Mouse (Mus musculus): Measurements from ENCODE around the gene Cpeb4. TPM values are rescaled to one million over a fixed set of nuclear protein-coding genes. Genes with fewer than 3 reads are reported as not detected.

Cpeb4 gene
- total RNA-seq (2015; ENCODE audit: low replicate concordance): 413 and 439 TPM in 2 replicates
- total RNA-seq (2017; ENCODE audit: low replicate concordance): 229 and 303 TPM in 2 replicates

DNA sequence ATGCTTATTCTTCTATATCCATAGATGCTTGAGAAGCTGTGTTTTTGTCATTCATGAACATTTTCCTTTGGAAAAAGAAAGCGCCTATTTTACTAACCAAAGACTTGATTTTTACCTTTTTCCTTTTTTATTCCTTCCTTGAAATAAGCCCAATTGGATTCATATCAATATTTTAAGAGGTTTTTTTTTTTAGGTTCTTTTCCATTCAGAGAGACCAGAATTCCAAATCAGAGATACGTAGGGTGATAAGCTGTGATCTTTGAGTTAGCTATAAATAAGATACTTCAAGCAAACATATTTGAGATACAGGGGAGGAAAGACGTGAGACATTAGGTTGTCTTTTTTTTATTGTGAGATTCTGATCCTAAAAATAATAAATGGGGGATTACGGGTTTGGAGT lies at the start of gene Cpeb4:
Cpeb4 (plus strand) TSS at position 301 of the 400 bp plus-strand sequence.
- no peak for ATAC-seq (replicated peaks; ENCODE audit: low FRiP score, poor library complexity, severe bottlenecking)

DNA sequence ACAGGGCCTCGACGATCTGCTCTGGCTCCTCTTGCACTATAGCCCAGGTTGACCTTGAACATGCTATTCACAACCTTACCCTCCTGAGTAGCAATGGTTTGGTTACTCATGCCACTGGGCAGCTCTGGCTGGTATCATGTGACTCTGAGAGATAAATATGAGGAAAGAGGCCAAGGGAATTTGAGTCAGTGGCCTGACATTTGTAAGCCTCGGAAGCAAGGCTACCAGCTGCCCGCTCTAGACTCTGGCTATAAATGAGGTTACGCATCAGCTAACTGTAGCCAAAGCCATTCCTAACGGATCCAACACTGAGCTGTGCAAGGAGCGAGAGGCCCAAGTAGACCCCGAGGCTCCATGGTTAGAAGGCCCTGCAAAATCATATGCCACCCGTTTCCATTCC lies 49.5 kb upstream of the Cpeb4 start:
- ATAC-seq (replicated peaks; ENCODE audit: low FRiP score, poor library complexity, severe bottlenecking): no peak

DNA sequence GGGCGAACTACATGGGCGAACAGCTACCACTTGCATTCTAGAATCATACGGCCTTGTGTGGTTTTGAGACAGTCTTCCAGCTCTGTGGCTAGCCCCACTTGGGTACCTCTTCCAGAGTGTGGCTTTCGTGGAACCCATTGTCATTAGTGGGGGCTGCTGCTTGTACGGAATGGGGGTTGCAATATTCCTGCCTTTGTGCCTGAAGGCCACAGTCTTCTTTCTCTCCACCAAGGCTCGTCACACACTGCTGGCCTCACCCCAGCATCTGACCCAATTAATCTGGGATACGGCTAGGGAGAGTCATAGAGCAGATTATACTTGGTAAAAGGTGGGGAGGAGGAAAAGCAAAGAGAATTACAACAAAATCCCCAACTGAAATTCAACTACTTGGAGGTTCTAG lies 48.5 kb upstream of the Cpeb4 start:
- ATAC-seq (replicated peaks; ENCODE audit: low FRiP score, poor library complexity, severe bottlenecking): no peak

DNA sequence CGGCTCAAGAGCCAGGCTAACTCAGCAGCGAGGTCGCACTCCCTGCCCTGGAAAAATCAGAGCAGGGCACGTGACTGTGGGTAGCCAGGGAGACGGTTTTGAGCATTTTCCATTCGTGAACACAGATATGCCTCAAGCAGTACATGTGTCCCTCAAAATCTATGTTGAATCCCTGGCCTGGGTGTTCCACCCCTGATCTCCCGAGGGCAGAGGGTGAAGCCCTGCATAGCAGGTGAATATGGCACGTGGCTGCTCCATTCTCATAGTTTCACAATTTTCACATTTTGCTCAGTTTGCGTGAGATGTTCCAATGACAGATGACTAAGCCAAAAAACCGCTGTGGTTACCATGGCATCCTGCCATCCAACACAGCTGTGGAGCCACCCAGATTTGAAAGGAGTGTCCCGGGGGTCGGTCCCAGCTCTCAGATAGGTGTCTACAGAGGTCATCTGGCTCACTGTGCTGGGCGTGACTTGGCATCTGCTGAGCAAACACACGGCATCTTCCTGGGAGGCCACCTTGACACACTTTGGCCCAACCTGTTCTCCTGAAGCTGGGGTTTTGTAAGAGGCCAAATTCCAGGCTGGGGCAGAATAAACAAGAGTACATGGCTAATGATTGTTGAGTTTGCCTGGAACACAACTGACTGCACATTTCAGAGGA lies 47.4 kb upstream of the Cpeb4 start:
- ATAC-seq (replicated peaks; ENCODE audit: low FRiP score, poor library complexity, severe bottlenecking): peak; percentile 90

DNA sequence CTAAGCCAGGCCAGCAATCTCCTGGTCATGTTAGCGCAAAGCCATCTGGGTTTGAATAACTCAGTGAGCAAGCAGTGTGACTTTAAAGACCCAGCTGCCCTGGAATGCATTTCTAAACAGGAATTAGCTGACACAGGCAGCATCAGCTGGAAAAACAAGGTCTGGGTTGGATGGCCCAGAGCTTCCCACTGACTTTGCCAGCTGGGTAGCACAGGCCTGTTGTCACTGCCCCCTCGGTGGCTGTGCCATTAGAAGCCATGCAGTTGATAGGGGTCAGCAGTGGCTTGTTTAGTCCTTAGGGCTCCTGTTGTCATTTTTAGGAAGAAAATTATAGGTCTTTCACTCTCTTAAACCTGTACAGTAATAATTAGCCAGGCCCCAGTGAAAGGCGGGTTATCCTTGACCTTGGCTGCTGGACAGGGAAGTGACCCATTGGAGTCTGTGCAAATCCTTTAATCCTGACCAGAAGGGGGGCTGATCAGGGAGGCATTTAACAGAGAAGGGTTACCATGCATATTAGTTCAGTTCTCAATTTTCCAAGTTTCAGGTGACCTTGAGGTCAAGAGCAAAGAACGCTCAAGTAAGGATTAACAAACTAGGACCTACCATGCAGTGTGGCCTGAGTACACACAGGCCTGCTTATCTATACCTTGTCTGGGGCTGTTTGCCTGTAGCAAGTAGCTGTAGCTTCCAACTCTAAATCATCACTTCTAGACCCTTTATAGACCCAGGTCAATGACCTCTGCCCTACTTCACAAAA lies 43.8 kb upstream of the Cpeb4 start:
- no peak for ATAC-seq (replicated peaks; ENCODE audit: low FRiP score, poor library complexity, severe bottlenecking)

DNA sequence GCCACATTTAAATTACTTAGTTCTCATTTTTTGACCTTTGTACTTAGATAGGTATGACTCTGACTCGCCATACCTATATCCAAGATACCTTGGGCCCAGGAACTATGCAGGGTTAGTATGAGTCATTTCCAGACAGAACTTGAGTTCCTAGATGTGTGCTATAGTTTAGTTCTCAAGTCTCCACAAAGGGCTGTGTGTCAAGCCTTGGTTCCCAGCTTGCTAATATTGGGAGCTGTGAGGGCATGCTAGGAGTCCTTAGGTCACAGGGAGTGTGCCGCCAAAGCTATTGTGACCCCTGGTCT lies 43.3 kb upstream of the Cpeb4 start:
- ATAC-seq (replicated peaks; ENCODE audit: low FRiP score, poor library complexity, severe bottlenecking): no peak

DNA sequence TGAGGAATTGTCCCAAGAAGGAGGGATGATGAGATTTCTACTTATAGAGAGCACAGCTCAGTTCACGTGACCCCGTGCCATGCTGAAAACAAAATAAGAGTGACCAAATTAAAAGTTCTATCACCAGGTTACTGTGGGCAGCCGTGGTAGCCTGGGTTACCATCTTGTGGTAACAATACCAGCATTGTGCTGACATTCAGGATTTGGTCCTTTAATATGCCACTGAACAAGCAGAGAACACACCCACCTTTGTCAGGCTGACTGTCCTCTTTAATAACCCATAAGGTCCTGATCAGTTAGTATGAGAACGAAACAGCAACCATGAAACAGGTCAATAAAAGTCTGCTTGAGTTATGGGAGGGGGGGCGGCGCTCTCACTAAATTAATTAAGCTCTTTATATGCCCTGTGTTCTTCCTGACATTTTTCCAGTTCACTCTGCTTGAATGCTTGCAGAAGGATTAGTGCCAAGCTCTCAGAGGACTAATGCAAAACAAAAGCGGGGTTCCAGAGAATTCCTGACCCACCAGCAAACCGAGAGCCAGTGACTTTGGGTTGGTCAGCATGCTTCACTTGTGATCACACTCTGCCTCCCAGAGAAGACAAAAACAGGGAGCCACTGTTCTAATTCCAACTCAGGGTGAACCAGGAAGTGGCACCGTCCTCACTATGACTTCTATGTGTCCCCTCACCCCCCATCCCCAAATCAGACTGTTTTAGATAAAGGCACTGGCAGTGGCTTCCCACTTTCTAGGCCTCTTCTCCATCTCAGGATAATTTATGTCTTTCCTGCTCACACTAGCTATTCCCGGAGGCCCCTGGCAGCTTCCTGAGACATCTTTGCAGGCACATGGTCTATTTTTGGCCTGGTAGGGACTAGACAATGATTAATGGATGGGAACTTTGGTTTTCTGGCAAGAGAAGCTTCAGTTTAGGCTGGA lies 41.5 kb upstream of the Cpeb4 start:
- no peak for ATAC-seq (replicated peaks; ENCODE audit: low FRiP score, poor library complexity, severe bottlenecking)

DNA sequence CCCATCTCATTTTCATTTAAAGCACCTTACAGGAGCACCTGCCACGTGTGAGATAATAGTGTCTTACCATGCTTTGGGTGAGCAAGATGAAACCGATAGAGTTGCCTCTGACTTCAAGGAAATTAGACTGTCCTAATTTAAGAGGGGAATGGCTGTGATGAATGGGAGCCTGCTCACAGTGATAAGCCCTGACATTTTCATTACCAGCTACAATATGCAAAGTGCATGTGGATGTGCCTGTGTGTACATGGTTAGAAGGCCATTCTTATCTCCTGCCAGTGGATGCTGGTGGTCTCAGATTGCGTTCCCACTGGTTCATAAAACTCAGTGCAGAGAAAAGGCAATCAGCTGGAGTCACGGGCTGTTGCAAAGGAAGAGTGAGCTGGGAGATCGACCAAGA lies 40.6 kb upstream of the Cpeb4 start:
- peak; percentile 72 for ATAC-seq (replicated peaks; ENCODE audit: low FRiP score, poor library complexity, severe bottlenecking)

DNA sequence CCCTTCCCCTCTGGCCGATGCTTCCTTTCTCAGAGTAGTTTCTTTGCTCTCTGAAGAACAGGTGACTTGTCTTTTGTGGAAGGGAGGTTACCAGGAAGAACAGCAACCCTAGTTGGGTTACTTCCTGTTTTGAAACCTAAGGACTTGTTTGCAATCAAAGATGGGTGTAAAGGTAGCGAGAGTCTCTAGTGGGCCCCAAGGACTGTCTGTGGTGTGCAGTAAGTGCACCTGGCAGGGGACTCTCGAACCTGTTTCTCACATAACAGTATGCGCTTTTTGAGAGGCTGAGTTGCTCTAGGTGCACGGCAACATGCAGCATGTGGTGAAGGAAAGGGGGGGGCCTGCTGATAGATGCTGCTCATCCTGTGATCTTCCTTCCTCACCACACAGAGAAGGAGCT lies 40.0 kb upstream of the Cpeb4 start:
- no peak for ATAC-seq (replicated peaks; ENCODE audit: low FRiP score, poor library complexity, severe bottlenecking)

DNA sequence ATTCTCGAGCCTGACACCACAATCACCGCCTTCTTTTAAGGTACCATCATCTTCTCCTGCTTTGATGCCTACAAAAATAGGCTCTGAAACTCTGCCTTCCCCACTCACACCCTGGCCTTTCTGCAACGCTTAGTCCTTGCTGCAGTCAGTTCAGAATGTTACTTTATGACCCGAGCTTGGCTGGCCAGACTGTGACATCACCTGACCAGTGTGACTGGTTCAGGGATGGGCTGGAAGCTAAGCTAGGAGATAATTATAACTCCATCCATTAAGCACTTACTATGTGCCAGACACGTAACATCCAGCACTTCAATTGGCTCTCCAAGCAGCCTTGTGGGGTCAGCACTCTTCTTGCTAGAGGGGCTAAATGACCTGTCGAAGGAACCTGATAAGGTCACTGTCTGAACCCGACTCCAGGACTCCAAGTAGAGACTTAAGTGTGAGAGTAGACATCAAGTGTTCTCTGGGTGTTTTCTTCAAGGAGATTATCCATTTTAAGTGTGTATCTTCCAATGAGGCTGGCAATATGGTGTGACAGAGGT lies 39.5 kb upstream of the Cpeb4 start:
- no peak for ATAC-seq (replicated peaks; ENCODE audit: low FRiP score, poor library complexity, severe bottlenecking)

DNA sequence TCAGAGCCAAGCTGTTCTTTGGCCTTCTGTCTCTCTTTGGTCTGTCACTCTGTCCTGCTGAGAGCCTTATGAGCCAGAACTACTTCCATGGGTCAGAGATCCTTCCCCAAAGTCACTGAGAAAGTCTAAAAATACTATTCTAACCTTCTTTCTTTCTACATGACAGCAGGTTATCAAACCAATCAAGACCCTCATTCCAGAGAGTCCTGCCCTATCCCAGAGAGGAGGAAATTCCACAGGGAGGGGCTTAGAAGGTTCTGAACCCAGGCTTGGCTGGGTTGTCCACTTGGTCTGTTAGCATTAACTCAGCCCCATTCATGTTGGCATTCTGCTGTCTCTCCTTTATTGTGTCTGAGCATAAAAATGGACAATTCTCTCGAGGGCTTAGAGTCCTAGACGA lies 38.5 kb upstream of the Cpeb4 start:
- ATAC-seq (replicated peaks; ENCODE audit: low FRiP score, poor library complexity, severe bottlenecking): no peak

DNA sequence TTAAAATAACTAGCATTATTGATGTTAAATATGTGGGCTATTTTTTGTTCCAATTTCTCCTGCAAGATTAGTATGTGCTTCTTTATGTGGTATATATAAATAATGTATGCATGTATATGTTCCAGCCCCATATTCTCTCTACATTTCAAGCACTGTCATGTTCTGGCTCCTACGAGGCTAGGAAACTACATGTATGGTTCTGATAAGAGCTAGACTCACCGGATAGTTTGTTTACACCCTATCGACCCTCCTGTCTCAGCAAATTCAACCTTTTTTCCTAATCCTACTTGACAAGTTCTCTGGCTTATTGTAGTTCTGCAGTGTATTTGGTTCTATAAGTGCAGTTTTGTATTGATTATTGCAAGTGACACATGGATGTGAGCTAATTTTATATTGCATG lies 36.7 kb upstream of the Cpeb4 start:
- peak; percentile 87 for ATAC-seq (replicated peaks; ENCODE audit: low FRiP score, poor library complexity, severe bottlenecking)

DNA sequence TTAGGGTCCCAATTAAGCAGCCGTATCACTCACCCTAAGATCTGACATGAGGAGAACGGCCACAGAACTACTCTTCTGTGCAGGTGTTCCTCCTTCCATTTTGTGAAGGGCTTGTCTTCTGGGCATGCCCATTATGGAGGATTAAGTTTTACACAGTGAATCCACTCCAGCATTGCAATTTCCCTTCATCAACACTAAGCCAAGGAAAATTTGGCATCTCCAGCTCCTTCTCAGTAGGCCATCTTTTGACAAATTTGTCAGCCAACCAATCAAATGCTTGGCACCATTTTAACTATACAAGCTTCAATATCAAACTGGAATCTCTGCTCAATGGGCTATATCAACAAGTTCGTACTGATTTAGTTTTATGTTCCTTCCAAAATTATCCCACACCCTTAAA lies 34.8 kb upstream of the Cpeb4 start:
- ATAC-seq (replicated peaks; ENCODE audit: low FRiP score, poor library complexity, severe bottlenecking): no peak

DNA sequence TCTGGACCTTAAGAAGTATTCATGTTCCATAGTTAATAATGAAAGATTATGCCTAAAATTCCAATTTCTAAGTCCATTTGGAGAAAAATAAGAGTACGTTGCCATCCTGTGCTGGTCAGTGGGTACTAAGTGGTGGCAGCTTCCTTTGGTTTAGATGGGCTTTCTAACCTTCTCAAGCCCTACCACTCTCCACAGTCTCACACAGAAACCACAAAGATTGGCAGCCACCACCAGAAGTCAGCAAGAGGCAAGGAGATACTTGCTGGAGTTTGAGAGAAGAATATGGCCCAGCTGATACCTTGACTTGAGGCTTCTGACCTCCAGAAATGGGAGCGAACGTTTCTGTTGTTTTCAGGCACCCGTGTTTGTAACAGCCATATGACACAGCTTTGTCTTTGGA lies 34.3 kb upstream of the Cpeb4 start:
- ATAC-seq (replicated peaks; ENCODE audit: low FRiP score, poor library complexity, severe bottlenecking): no peak

DNA sequence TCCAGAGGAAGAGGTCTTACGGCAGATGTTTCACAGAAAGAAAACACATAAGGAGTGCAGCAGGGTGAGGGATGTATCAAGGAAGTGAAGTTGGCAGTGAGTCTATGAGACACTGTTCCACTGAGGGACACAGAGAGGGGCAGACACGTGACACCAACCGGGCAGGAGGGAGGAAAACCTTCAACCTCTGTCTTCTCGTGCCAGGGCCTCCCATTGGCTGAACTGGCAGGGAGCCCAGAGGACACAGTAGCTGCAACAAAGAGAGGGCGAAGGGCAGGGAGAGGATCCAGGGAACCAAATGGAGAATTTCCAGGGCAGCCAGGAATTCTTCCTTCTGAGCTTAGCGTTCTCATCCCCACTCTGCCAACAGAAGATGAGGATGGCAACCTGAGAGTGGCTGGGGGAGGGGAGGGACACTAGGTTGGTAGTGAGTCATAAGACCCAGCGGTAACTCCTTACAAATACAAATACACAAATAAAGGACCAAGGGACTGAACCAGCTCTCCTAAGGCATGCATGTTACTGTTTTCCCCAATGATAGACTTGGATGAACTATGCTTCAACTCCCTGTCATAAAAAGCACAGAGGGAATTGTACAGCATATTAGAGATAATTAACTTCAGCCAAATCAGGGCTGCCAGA lies 33.4 kb upstream of the Cpeb4 start:
- no peak for ATAC-seq (replicated peaks; ENCODE audit: low FRiP score, poor library complexity, severe bottlenecking)

DNA sequence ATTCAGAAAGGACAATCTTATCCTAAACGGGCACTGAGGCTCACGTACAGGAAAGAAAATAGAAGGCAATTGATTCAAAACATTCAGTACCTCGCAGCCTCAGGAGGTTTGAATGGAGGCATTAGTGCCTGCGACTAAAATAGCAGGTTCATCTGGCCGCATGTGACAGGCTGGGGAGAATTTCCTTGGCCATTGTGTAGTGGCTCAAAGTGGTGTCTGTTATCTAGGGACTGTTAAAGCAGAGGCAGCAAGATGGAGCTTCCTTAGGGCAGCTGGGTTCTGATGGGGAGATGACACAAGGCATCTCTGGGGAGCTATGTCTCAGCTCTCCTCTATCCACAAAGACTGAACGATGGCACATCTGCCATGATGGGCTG lies 32.9 kb upstream of the Cpeb4 start:
- no peak for ATAC-seq (replicated peaks; ENCODE audit: low FRiP score, poor library complexity, severe bottlenecking)

DNA sequence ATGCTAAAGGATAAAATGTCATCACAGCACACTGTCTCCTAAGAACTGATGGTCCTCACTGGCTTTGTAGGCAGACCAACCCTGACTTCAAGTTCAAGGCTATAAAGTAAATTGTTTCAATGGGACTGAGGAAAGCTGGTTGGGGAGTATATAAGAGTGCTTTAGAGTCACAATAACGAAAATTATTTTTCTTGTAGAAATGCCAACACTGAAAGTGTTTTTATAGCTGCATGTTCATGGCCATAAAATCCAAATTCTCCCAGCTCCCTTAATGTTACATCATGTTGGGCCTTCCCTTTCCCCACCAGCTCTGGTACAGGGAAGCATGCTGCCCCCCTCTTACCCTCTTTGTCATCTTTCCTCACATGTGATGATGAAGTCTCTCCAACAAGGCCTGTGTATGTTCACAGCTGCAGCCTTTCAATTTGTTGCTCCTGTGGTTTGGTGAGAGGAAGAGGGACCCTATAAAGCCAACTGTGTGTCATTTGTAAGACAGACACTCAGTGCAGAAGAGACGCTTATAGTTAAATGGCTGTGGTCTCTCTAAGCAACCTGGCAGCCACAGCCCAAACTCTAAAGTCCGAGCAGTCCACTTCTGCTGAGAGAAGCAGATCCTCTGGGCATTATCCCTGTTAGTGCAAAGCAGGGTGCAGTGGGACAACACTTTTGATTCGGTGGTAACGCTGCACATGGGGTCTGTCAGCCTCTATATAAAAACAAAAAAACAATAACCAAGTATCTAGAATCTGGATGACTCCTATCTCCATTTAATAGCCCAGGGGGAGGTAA lies 29.6 kb upstream of the Cpeb4 start:
- ATAC-seq (replicated peaks; ENCODE audit: low FRiP score, poor library complexity, severe bottlenecking): no peak

DNA sequence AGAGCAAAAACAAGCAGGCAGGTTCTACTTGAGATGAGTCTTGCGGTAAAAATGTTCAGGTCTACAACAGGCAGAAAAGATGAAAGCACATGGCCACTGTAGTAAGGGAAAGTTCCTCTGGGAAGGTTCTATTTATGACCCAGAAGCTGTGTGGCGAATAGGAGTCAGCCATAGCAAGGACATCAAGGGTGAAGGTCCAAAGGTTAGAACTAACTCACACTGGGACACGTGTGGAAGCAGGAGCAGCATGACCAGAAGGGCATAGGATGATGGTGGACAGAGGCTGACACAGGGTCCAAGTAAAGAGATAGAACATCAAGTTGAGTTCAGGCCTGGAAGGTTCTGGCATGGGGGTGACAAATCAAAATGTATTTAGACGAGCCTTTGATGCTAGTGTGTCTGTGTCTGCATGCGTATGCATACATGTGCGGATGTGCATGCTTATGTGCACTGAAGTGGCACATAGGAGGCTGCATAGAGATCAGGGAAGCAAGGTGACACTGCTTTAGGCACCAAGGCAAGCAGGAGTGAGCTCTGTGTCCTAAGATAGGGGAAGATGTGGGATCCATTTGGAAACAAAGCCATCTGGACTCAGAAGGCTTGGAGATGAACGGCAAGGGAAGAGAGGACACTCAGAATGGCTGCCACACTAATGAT lies 28.7 kb upstream of the Cpeb4 start:
- no peak; the same call in 1 of the 2 replicates for ATAC-seq (replicated peaks; ENCODE audit: low FRiP score, poor library complexity, severe bottlenecking)

DNA sequence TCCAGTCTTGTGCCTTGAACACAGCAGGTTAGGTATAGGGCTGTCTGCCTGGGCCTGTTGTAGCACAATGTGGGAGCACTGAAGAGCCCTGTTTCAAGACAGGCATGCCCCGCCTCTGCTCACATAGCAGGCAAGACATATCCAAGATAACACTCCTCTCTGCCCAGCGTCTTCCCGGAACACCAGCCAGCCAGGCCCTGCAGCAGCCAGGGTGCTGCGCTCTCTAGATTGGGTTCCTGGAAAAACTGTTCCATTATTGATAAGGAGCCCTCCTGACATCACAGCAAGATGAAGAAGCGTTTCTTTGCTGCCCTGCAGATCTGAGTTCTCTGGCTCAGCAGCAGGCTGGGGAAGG lies 28.2 kb upstream of the Cpeb4 start:
- ATAC-seq (replicated peaks; ENCODE audit: low FRiP score, poor library complexity, severe bottlenecking): peak; percentile 95
